Mouse (Mus musculus) urinary bladder, adult 2 months (tissue): ENCODE data around the gene Ndufa12. TPM values are rescaled to one million over a fixed set of nuclear protein-coding genes. Genes with fewer than 3 reads are reported as not detected.

Experiments
- DNase-seq: peaks from one replicate; pipeline ENCODE4 v3.0.0; 2022; ENCODE audit warnings: low spot score
- polyA plus RNA-seq: library from polyadenylated mRNA; depleted of rRNA; stranded (reverse); fragments of >200 nt; gene quantifications from 2 replicates; pipeline ENCODE4 v1.2.3, GENCODE M21; 2012; rRNA removed

Ndufa12 gene
- polyA plus RNA-seq = 141 and 177 TPM in 2 replicates

DNA sequence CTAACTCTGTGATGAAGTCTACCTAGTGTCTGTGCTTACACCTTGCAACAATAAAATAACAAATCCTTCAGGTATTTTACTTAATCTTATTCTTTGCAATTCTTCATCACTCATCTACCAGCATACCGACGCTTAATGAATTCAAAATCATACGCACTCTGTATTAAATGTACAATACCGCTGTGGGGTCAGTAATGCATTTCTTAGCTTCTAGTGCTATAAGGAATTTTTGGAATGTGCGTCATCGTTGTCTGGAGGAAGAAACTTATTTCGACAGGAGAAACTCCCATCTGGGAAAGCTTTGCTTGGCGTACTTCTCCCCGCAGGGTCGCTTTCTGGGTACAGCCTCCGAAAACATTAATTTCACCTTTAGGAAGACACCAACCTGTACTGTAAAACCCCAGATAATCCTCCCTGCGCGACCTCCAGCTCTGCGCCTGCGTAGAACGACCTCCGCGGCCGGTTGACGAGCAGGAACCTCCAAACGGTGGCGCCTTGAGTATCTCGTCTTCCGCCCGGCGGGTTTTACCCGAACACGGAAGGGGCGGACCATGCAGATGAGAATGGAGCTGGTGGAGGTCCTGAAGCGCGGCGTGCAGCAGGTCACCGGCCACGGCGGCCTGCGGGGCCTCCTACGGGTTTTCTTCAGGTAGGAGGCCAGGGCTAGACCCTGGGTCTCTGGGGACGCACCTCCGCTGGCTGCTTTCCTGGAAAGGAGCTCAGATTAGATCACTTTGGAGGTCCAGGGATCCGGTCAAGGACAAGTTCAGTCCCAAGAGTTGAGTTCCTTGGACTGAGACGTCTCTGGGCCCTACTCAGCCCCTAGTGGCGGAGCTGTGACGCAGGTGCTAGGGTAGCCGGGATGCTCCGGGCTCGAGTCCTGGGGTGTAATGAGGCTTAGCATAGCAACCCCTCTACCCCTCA is at the start of gene Ndufa12:
Gene Ndufa12 (plus strand): TSS at position 239 of the 924 bp plus-strand sequence.
- DNase-seq = peak; percentile 92

DNA sequence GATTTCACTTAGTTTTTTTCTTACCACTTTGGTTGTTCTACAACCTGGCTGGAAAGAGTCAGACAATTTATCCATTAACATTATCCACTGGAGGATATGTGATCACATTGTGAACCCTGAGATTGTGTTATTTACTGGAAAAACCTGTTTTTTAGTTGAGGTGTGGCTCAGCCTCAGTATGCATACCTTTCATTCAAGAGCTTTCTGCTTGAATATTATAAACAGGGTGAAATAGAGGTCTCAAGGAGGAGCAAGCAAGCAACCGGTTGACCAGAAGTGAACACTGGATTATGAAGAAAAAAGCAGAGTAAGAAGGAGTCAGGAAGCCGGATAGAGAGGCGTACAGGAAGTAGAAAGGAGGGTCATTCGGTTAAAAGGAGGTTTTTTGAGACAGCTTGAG is 47.0 kb upstream of the Ndufa12 start:
- DNase-seq = no peak

DNA sequence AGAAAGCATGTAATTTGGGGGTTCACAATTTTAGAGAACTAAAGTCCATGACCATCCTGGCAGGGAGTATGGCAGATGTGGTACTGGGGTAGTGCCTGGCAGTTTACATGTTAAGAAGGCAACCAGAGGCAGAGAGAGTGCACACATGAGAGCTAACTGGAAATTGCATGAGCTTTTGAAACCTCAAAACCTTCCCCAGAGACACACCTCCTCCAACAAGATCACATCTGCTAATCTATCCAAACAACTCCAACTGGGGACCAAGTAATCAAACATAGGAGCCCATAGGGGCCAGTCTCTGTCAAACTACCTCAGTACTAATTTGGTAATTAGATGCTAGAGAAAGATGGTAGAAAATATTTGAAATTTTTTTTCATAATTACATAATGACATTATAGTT is 44.7 kb upstream of the Ndufa12 start:
- DNase-seq = no peak

DNA sequence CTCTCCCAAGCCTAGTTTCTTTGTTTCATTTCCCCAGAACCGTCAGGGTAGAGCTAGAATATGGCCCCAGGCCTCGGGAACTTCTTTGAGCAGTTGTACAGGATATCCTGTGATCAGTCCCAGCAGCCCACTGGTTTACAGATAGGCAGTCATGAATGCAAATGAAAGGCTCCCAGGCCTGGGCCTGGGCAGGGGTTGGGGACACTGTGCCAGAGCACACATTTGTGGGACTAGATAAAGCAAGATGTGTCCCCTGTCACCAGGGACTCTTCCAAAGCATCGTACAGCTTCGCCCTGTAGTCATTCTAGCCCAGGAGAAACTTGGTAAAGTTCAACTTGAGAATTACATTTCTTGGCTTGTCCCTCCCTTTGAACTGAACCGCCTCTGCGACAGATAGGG is 39.6 kb upstream of the Ndufa12 start:
- DNase-seq = no peak

DNA sequence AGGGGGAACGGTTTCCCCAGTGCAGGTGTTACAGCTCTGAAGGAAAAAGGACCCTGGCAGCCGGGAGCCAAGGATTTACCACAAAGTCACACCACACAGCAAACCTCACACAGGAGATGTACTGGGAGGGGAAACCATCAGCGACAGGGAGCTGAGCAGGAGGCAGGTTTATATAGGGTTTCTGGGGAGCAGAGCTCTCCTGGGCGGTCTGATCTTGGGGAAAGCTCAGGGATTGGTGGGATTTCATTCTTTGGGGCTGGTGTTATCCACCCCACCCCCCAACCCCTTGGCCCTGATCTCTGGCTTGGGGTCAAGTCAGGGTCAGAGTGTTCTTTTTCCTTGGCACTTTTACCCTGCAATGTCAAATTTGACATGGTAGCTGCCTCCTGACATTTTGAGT is 39.1 kb upstream of the Ndufa12 start:
- DNase-seq = no peak

DNA sequence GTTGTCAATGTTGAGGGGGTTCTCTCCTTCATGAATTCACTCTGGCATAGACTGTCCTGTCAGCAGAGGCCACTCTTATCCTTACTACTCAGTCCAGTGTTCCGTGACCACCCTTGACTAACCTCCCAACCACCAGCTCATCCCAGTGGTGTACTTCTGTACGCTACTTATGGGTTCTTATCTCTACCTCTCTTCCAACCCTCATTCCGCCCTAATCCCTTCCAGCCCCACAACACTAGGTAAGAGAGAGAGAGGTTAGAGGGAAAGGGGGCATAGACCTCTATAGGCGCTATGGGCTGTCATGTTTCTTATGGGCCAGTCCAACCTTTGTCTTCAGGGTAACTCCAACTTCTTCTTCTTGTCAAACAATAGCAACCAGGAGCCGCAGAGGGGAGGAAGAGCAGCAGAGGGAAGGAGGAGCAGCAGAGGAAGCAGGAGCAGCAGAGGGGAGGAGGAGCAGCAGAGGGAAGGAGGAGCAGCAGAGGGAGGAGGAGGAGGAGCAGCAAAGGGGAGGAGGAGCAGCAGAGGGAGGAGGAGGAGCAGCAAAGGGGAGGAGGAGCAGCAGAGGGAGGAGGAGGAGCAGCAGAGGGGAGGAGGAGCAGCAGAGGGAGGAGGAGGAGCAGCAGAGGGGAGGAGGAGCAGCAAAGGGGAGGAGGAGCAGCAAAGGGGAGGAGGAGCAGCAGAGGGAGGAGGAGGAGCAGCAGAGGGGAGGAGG is 37.3 kb upstream of the Ndufa12 start:
- DNase-seq = no peak

DNA sequence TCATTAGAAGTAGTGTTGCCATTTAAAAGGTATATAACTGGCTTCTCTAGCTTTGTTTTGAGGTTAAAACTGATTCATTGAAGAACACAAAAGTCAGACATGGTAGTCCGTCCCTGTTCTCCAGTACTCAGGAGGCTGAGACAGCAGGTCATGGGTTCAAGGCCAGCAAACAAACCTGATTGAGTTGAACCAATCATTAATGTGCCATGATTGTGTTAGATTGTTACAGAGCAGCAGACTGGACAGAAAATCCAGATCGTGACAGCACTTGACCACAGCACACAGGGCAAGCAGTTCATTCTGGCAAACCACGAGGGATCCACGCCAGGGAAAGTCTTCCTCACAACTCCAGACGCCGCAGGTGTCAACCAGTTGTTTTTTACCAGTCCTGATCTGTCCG is 36.5 kb upstream of the Ndufa12 start:
- no peak for DNase-seq

DNA sequence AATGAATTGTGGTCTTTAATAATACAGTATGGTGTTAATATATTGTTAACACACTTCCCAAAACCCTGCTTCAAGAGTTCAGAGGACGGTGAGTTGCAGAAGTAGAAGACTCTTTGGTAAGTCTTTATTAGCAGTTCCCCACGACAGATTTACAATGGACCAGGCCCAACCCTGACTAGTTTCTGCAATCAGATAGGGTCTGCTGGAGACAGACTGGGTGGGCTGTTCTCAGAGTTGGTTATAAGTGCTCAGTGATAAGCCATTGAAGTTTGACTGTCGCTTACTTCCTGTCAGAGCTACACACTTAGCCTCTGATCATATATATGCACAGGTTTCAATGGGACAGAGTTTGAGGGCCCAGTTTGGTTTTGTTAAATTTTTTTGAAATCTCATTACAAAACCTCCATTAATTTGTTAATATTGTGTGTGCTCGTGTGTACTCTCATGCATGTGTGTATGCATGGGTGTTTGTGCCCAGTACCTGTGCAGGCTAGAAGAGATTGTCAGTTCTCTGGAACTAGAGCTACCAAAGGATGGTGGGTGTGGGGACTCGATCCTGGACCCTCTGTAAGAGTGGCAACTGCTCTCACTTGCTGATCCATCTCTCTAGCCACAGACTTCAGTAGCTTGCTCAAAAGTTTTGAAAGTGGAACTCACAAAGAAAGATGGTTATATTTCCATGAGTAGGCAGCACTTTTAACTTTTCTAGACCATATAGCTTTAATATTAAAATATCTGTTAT is 34.2 kb upstream of the Ndufa12 start:
- no peak for DNase-seq

DNA sequence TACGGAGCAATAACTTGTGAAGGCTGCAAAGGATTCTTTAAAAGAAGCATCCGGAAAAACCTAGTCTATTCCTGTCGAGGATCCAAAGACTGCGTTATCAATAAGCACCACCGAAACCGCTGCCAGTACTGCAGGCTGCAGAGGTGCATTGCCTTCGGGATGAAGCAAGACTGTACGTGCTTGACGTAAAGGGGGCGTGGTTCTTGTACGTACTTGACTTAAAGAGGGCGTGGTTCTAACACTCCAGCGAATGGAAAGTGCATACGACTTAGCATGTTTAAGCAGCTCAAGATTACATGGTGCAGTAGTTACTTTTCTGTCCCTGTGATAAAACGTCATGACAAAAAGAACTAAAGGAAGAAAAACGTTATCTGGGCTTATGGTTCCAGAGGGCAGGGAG is 33.1 kb upstream of the Ndufa12 start:
- DNase-seq = no peak

DNA sequence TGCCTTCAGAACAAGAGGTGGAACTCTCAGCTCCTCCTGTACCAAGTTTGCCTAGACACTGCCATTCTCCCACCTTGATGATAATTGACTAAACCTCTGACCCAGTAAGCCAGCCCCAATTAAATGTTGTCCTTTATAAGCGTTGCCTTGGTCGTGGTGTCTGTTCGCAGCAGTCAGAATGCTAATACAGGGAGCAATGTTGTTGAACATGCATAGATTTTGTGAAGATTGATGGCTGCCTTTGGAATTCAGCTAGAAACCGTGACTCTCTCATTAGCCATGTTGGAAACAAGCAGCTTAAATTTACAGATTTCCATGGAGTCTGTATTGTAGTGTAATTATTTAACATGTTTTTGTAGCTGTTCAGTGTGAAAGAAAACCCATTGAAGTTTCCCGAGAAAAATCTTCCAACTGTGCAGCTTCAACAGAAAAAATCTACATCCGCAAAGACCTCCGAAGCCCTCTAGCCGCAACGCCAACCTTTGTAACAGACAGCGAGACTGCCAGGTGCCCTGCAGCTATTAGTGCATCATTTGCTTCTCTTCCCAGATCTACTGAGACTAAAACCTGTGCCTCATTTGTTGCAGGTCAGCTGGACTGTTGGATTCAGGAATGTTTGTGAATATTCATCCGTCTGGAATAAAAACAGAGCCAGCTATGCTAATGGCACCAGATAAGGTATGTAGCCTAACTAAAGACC is 31.3 kb upstream of the Ndufa12 start:
- no peak for DNase-seq

DNA sequence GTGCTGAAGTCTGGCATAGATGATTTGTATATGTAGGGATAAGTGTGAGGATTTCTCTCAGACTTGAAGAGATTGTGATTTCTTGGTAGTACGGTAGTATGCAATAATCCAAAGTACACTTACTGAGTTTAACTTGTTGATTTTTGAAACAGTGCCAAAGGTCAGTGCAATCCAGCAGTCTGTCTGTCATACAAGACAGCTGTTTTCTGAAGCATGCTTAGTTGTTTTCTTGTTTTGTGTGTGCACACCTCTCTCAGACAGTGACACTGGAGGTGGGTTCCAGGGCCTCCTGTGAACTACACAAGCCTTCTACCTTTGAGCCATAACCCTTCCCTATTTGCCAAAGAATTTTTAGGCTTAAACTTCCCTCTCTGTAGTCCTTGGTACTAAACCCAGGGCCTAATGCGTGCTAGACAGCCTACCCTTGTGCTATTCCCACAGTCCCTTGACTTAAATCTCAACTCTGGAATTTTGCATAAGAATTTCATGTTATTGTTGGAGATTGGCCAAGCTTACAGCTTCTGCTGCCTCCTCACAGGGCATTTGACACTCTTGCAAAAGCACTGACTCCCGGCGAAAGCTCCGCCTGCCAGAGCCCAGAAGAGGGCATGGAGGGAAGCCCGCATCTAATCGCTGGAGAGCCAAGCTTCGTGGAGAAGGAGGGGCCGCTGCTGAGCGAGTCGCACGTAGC is 26.9 kb upstream of the Ndufa12 start:
- no peak for DNase-seq

DNA sequence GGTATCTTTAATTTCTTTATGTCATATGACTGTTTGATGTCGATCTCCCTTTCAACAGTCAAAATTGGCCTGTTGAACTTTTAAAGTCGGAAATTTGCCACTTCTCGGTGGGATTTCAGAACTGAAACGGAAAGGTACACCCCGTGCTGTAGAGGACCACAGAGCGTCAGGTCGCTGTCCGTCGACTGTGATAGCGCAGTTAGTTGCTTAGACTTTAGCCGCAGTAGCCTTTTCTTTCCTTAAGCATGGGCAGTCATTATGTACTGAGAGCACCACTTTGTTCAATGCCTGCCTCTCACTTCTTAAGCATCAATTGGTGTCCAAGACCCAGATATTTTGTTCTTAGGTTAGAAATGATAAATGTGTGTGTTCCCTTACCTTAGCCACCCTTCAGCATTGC is 26.4 kb upstream of the Ndufa12 start:
- no peak for DNase-seq

DNA sequence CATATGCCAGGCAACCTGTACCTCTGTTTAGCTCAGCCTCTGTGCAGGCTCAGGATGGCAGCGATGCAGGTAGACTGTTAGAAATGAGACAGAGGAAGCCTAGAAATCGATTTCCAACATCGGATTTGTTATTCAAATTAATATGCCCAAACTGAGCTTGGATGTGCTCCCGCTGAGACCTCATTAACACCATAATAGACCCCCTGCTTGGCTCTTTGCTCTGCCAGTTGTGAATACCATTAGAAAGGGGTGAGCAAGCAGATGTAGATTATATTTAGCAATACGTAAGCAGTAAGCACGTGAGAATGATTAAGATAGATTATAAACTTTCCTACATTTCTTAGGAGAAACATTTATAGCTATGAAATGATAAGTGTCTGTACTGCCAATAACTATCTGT is 25.8 kb upstream of the Ndufa12 start:
- DNase-seq = no peak

DNA sequence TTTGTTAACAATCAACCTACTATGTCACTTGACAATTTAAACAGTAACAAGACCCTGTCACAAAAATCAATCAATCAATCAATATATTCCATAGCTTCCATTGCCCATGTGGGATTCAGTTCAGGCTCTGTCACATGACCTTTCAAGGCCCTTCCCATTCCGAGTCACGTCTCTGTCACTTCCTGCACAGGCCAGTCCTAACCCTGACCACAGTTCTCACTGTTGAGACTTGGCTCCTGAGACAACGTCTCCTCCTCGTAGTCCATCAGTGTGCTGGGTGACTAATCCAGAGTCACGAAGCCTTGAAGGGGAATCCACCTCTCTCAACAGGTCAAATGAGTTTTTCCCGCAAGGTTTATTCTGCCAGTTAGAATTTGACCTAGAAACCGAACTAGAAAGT is 23.9 kb upstream of the Ndufa12 start:
- DNase-seq = no peak

DNA sequence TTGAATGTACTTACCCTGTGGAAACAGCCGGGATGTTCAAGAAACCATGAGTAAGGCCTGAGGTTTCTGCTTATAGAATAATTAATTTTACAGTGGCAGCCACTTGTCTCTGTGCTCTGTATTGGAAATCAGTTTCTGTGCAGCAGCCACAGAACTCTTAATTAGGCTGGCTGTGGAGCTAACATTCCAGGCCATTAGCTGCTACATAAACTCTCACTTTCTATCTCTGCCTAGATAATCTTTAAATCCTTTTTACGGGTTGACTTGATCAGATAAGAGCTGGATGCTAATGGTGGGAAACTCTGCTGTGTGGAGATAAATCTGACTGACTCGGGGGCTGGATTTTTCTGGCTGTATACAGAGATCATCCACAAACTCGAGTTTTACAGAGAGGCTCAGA is 15.3 kb upstream of the Ndufa12 start:
- DNase-seq = no peak

DNA sequence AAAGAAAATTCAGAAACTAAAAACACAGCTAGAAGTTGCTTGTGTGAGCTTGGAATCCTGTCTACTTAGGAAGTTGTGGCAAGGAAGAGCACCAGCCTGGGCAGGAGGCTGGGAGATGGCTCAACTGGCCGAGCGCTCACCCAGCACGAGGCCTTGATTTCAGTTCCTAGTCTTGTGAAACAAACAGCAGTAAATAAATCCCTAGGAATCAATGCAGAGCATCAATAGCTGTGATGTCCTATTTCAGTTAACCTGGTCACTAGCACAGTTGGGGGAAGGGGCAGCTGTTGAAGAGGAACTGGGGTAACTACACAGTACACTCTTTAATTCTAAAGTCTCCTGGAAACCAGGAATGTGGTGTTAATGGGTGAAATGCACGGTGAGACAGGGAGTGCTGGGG is 6.5 kb downstream of the Ndufa12 start:
- DNase-seq = no peak

DNA sequence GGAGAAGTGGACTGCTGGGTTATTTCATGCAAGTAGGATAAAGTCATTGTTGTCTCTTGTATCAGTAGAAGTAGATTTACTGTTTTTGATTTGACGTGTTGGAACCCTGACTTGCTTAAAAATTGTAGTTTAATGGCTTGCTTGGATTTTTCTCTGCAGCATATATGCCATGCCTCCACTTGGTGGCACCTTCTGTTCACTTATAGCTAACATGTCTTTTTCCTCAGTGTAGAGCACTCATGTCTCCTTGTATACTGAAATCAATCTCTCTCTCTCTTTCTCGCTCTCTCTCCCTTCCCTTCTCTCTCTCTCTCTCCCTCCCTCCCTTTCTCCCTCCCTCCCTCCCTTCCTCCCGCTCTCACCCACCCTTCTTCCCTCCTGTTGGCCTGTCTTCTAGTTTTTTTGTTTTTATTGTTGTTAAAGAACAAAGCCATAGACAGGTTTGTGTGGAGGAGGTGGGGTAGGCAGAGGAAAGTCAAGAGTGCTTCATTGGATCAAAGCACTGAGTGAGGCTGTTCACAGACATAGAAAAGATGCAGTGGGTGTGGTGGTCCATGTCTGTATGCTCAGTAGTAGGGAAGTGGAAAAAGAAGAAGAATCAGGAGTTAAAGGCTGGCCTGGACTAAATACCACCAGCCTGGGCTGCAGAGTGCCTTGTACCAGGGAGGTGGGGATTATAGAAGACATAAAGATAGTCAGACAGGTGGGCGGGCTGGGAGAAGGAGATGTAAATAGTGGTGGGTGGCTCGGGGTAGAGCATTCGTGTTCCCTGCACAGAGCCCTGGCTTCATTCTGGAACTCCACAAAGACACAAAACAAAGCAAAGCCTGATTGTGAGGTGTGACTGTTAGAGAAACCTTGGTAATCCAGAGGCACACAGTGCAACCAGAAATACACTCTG is 12.4 kb downstream of the Ndufa12 start:
- no peak for DNase-seq

DNA sequence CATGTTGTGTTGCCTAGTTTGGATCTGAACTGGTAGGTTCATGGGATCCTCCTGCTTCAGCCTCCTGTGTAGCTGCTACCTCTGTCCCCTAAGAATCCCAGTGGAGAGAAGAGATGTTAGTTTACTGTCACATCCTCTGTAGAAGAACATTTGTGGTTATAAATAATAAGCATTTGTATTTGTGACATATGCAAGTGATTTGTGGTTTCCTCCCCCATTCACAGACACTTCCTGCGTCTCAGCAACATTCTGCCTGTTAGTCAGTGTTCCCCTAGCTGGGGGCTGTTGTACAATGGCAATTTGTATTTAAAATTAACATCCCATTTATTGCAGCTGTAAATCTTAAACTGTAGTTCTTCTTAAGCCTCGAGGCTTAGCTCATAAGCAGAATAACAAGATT is 13.2 kb downstream of the Ndufa12 start:
- DNase-seq = no peak

DNA sequence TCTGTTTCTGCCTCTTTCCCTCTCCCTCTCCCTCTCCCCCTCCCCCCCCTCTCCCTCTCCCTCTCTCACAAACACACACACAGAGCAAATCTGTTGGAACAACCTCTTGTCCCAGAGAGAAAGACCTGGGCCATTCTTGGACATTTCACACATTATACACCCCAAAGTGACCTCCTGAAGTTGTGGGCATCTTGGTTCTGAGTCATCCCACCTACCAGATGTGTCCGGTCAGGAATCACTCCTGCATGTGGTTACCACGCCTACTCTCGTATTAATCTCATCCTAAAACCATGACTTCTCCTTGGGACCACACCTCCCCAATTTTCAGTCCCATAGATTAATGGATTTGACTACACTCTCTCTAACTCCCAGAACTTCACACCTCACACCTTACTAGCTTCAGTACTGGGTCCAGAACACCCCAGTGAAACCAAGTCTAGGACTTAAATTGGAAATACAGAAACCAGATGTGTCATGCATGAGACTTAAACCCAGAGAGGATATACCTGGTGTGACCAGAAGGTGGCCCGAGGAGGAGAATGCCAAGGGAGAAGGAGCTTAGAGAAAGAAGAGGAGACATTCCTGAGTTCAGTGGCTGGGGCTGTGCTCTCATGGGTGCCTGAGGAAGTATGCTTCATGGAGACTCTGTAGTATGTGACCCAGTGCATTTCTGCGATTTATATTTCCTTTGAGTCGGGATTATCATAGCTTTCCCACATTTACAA is 26.7 kb downstream of the Ndufa12 start:
- DNase-seq = no peak
